In genomic region chr5:20913372-20914275, GRCm38 (mm10) we compare ENCODE assay signal across 8 mouse cellular contexts. TPM values are rescaled to one million over a fixed set of nuclear protein-coding genes. Genes with fewer than 3 reads are reported as not detected.
DNase-seq lines count a peak whose midpoint lies in the region; ATAC-seq and TF ChIP-seq lines count a peak whose summit lies in the region.

No protein-coding gene starts in this region.

- H3K36me3 ChIP-seq in C2C12 (ENCODE audit: control insufficient read depth, insufficient read depth), result no peaks in the 10 kb centered on the region
- H3K36me3 ChIP-seq in kidney, embryonic 16.5 days (ENCODE audit: insufficient read depth, low read length), result no peaks in the 10 kb centered on the region
- no peaks in the 10 kb centered on the region for H3K36me3 ChIP-seq in thymus, adult 2 months (ENCODE audit: control insufficient read depth, insufficient read depth, low read length)

- H3K9ac ChIP-seq in kidney, embryonic 16.5 days (replicated peaks; ENCODE audit: low read length), result no peak overlapping the region

- peaks cover 2% of the 10 kb centered on the region for H3K79me3 ChIP-seq in C2C12 (ENCODE audit: low read depth)

- no peaks in the 10 kb centered on the region for H3K9me3 ChIP-seq in kidney, embryonic 16.5 days (ENCODE audit: low read length)

- peak; percentile 45 for TF ChIP-seq CTCF in C2C12 (IDR thresholded peaks at IDR 0.05; ENCODE audit: control insufficient read depth, insufficient read depth, insufficient read length)
- no peak for TF ChIP-seq CTCF in thymus, adult 2 months (IDR thresholded peaks at IDR 0.05; ENCODE audit: borderline replicate concordance, control insufficient read depth, extremely low read depth, insufficient read depth, low read length, poor library complexity)

- 0 out of 2 replicates have a peak, but pooled peaks have one; percentile 42 for ATAC-seq in kidney, embryonic 16.5 days (ENCODE audit: low FRiP score, low TSS enrichment)

- H3K27me3 ChIP-seq in C2C12 (ENCODE audit: control insufficient read depth, insufficient read depth, insufficient read length), result no peaks in the 10 kb centered on the region
- no peaks in the 10 kb centered on the region for H3K27me3 ChIP-seq in kidney, embryonic 16.5 days (ENCODE audit: insufficient read depth, low read length)
- H3K27me3 ChIP-seq in thymus, adult 2 months (ENCODE audit: control insufficient read depth, insufficient read depth, low read length), result no peaks in the 10 kb centered on the region

- H3K4me2 ChIP-seq in kidney, embryonic 16.5 days (replicated peaks; ENCODE audit: low read depth, low read length), result no peak overlapping the region

- H3ac ChIP-seq in C2C12 (ENCODE audit: control insufficient read depth, insufficient read length, low read depth), result no peak overlapping the region

- 77% methylated on average over 11 of the region's 11 CpGs for WGBS in kidney, embryonic 16.5 days
- WGBS in thymus, adult 2 months, result 81% methylated on average over 11 of the region's 11 CpGs

- H3K79me2 ChIP-seq in C2C12 (ENCODE audit: control insufficient read depth, insufficient read depth), result peaks cover 28% of the 10 kb centered on the region

- no peak overlapping the region for H3K4me3 ChIP-seq in C2C12 (ENCODE audit: insufficient read depth, poor library complexity, severe bottlenecking)
- H3K4me3 ChIP-seq in kidney, embryonic 16.5 days (ENCODE audit: low read length), result no peak overlapping the region
- no peak overlapping the region for H3K4me3 ChIP-seq in thymus, adult 2 months (ENCODE audit: control insufficient read depth, insufficient read depth, low read length)

- TF ChIP-seq POLR2A in thymus, adult 2 months (IDR thresholded peaks at IDR 0.05; ENCODE audit: control insufficient read depth, extremely low read depth, insufficient read depth, low read length, poor library complexity), result no peak

- H3K4me1 ChIP-seq in kidney, embryonic 16.5 days (ENCODE audit: insufficient read depth, low read length), result no peaks in the 10 kb centered on the region
- H3K4me1 ChIP-seq in thymus, adult 2 months (replicated peaks; ENCODE audit: control insufficient read depth, insufficient read depth, low read length), result no peaks in the 10 kb centered on the region

- peak; percentile 61 to 90 for DNase-seq in adrenal gland, adult (ENCODE audit: inconsistent age in 2 of 2, low spot score in 1 of 2)
- DNase-seq in embryo, embryonic 10 days (ENCODE audit: low spot score), result peak; percentile 77
- DNase-seq in gonadal fat pad, adult 2 months (ENCODE audit: low read depth), result peak; percentile 34
- peak; percentile 54 for DNase-seq in liver
- peak; percentile 88 for DNase-seq in naive thymus-derived CD4-positive, alpha-beta T cell, adult 2 months (ENCODE audit: low read depth)
- peak; percentile 69 for DNase-seq in thymus, adult 2 months

- H3K27ac ChIP-seq in kidney, embryonic 16.5 days (ENCODE audit: low read length), result no peak overlapping the region
- no peak overlapping the region for H3K27ac ChIP-seq in thymus, adult 2 months (ENCODE audit: control insufficient read depth, insufficient read depth, low read length)

TF ChIP-seq in C2C12, 6 proteins besides CTCF, POLR2A, EP300 and RAD21:
- no peak for TF ChIP-seq MAX (IDR thresholded peaks at IDR 0.05)
- TF ChIP-seq MYOG (IDR thresholded peaks at IDR 0.05; ENCODE audit: control insufficient read depth, extremely low read depth, insufficient read length), result no peak
- peak; percentile 35 for TF ChIP-seq CEBPB (IDR thresholded peaks at IDR 0.05; ENCODE audit: low read depth)

RNA-seq across cellular contexts. Expression of gene Tmem60, which starts 31.6 kb away (rescaled TPM):
- polyA plus RNA-seq in C2C12 (2012; fragmentation: generic; extraction: Trizol), result 11.7 TPM
- polyA plus RNA-seq in gonadal fat pad, adult 2 months (2012; rRNA removed), result 12.3 and 13.6 TPM in 2 replicates
- polyA plus RNA-seq in kidney, embryonic 16.5 days (2015; fragmentation: Nextera tagmentation; extraction: Ambion mirVana), result 52.9 and 53.9 TPM in 2 replicates
- polyA plus RNA-seq in thymus, adult 2 months (2012; rRNA removed), result 12.6 and 15.5 TPM in 2 replicates

RNA-seq across cellular contexts. Expression of gene Phtf2, which starts 31.7 kb away (rescaled TPM):
- polyA plus RNA-seq in C2C12 (2012; fragmentation: generic; extraction: Trizol), result 3.4 TPM
- polyA plus RNA-seq in gonadal fat pad, adult 2 months (2012; rRNA removed), result 2.6 and 2.7 TPM in 2 replicates
- polyA plus RNA-seq in kidney, embryonic 16.5 days (2015; fragmentation: Nextera tagmentation; extraction: Ambion mirVana), result 15.8 and 16.9 TPM in 2 replicates
- 4.5 and 5.2 TPM in 2 replicates for polyA plus RNA-seq in thymus, adult 2 months (2012; rRNA removed)

RNA-seq across cellular contexts. Expression of gene Rsbn1l, which starts 42.6 kb away (rescaled TPM):
- polyA plus RNA-seq in C2C12 (2012; fragmentation: generic; extraction: Trizol), result 1.9 TPM
- polyA plus RNA-seq in gonadal fat pad, adult 2 months (2012; rRNA removed), result 4.0 and 4.4 TPM in 2 replicates
- polyA plus RNA-seq in kidney, embryonic 16.5 days (2015; fragmentation: Nextera tagmentation; extraction: Ambion mirVana), result 4.5 and 5.6 TPM in 2 replicates
- polyA plus RNA-seq in thymus, adult 2 months (2012; rRNA removed), result 15.0 and 17.6 TPM in 2 replicates

Comparison
In these comparisons a context has a peak if more than half of its experiments do, and no peak if none do; other contexts are left out.
1. DNase-seq: peak in every context shown above with its lines; median percentile 88 in naive thymus-derived CD4-positive, alpha-beta T cell, adult 2 months; 77 in embryo, embryonic 10 days; 76 in adrenal gland, adult; 69 in thymus, adult 2 months; 54 in liver; 34 in gonadal fat pad, adult 2 months.